Mouse (Mus musculus) ES-E14 (cell line): ENCODE data around the gene P2ry10. TPM values are rescaled to one million over a fixed set of nuclear protein-coding genes. Genes with fewer than 3 reads are reported as not detected.

Experiments
- DNase-seq: peaks from one replicate; pipeline ENCODE4 v3.0.0-alpha.2; 2013; ENCODE audit warnings: low read depth, low spot score
- H3K27ac ChIP-seq: 2 replicates; pipeline ENCODE4 v1.5.1; 2012; ENCODE audit warnings: low read depth, mild to moderate bottlenecking, low read length, moderate library complexity, mixed read lengths; ENCODE audit not compliant: poor library complexity, insufficient read depth, severe bottlenecking
- H3K36me3 ChIP-seq: 2 replicates; pipeline ENCODE4 v1.6.1; 2012; ENCODE audit warnings: mild to moderate bottlenecking, low read length, moderate library complexity, mixed read lengths; ENCODE audit not compliant: control insufficient read depth, poor library complexity, insufficient read depth, severe bottlenecking
- H3K4me1 ChIP-seq, 2 experiments: fragments of 150-350 bp in 1 of 2; sonication (generic) in 1 of 2; 2 replicates each; pipeline ENCODE4 v1.6.1; 2012; ENCODE audit warnings: low read length in 2 of 2, mild to moderate bottlenecking in 1 of 2, mixed read lengths in 1 of 2; ENCODE audit not compliant: control insufficient read depth in 2 of 2, insufficient read depth in 2 of 2, poor library complexity in 1 of 2
- H3K4me3 ChIP-seq, 2 experiments: fragments of 150-350 bp in 1 of 2; sonication (generic) in 1 of 2; 2 replicates each; pipeline ENCODE4 v1.5.1; 2012; ENCODE audit warnings: low read length in 2 of 2, low read depth in 1 of 2, mild to moderate bottlenecking in 1 of 2, mixed read lengths in 1 of 2; ENCODE audit not compliant: insufficient read depth in 1 of 2, poor library complexity in 1 of 2, severe bottlenecking in 1 of 2
- H3K9ac ChIP-seq: 2 replicates; pipeline ENCODE4 v1.6.1; 2012; ENCODE audit warnings: low read depth, mild to moderate bottlenecking, low read length, mixed read lengths; ENCODE audit not compliant: poor library complexity, insufficient read depth, severe bottlenecking
- H3K9me3 ChIP-seq: fragments of 150-350 bp; sonication (generic); 2 replicates; pipeline ENCODE4 v1.6.1; 2012; ENCODE audit warnings: low read depth, mild to moderate bottlenecking, low read length; ENCODE audit not compliant: control insufficient read depth, insufficient read depth
- CHD2 ChIP-seq: IDR thresholded peaks from 2 replicates; pipeline ENCODE4 v1.6.1; 2014; ENCODE audit warnings: mild to moderate bottlenecking, low read depth, low read length, inconsistent platforms
- HCFC1 ChIP-seq: IDR thresholded peaks from 2 replicates; pipeline ENCODE4 v1.6.1; 2012; ENCODE audit warnings: low read length, inconsistent platforms, borderline replicate concordance; ENCODE audit not compliant: insufficient read depth
- MAFK ChIP-seq: IDR thresholded peaks from 2 replicates; pipeline ENCODE4 v1.6.1; 2014; ENCODE audit warnings: mild to moderate bottlenecking, low read depth, low read length, inconsistent platforms; ENCODE audit not compliant: insufficient read depth
- ZC3H11A ChIP-seq: IDR thresholded peaks from 2 replicates; pipeline ENCODE4 v1.6.1; 2012; ENCODE audit warnings: low read depth, mild to moderate bottlenecking, inconsistent platforms, low read length, borderline replicate concordance
- ZNF384 ChIP-seq: IDR thresholded peaks from 2 replicates; pipeline ENCODE4 v1.6.1; 2012; ENCODE audit warnings: low read depth, low read length, inconsistent platforms
- in situ Hi-C, 2 experiments: fragments of 600-800 bp; cut with MboI; formaldehyde crosslinking; loops; one replicate each; pipeline ENCODE4 v1.15.1; 2025; ENCODE audit warnings: low sequenced_read_pairs in 2 of 2, inconsistent platforms in 1 of 2; ENCODE audit not compliant: unreplicated experiment in 2 of 2
- total RNA-seq: library from RNA; depleted of rRNA; stranded (reverse); fragments of 300-350 nt; gene quantifications from 2 replicates; pipeline ENCODE4 v1.2.3, GENCODE M21; 2012; rRNA removed

The P2ry10 gene
- total RNA-seq, 1 experiment: not detected

DNA sequence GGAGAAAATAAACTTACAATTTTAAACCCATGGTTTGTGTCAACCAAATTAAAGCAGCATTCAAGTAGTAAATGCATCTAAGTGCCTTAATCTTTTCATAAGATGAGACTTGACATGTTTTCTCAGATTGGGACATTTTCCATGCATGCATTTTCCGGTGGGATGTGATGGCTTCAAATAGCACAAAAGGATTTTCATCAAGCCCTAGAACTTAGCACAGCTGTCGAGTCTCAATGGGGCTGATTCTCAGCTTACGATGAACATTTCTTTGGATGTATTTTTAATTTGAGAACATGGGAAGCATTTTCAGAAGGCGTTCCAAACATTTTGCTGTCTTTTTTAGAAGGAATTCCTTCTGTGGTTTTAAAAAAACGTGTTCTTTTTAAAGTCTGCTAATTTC, 61.7 kb downstream of the P2ry10 start:
- DNase-seq: no peak
- TF ChIP-seq ZNF384 (no peak), CHD2 (no peak), ZC3H11A (no peak), HCFC1 (no peak), MAFK (no peak)
- Histone ChIP-seq H3K36me3 (no peaks in the 10 kb centered on the region), H3K9me3 (no peaks in the 10 kb centered on the region), H3K4me1 (no peaks in the 10 kb centered on the region), H3K9ac (no peak overlapping the region), H3K27ac (no peak overlapping the region), H3K4me3 (no peak overlapping the region)
- in situ Hi-C loops: loop anchor here in 1 of 2 experiments (25.0 kb wide), 1 partner anchor 363 kb away; no protein-coding TSS in a partner anchor

GRCm38 (mm10) chrX:107150752-107151515, 62.6 kb downstream of the P2ry10 start:
- Histone ChIP-seq H3K4me1 (no peaks in the 10 kb centered on the region), H3K9ac (no peak overlapping the region), H3K4me3 (no peak overlapping the region), H3K27ac (no peak overlapping the region), H3K36me3 (no peaks in the 10 kb centered on the region), H3K9me3 (no peaks in the 10 kb centered on the region)
- DNase-seq: no peak
- TF ChIP-seq MAFK: no peak
- no peak for TF ChIP-seq ZNF384
- TF ChIP-seq ZC3H11A: no peak
- in situ Hi-C loops: loop anchor here in 1 of 2 experiments (25.0 kb wide), 1 partner anchor 364 kb away; no protein-coding TSS in a partner anchor

Other genes starting within 250 kb of the P2ry10 start
- not detected in 2 replicates for gene Rtl3, start 247.8 kb upstream of the P2ry10 start, total RNA-seq
- 8.6 and 14.6 TPM in 2 replicates for gene Lpar4, start 167.9 kb upstream of the P2ry10 start, total RNA-seq
- 0.42 and 2.7 TPM in 2 replicates for gene P2ry10b, start 60.4 kb downstream of the P2ry10 start, total RNA-seq
- 0.09 TPM in 1 of 2 replicates, not detected in the other for gene Gpr174, start 167.4 kb downstream of the P2ry10 start, total RNA-seq